ENCODE assay signal across 7 mouse cellular contexts in genomic region chr15:79687175-79687574, GRCm38 (mm10). TPM values are rescaled to one million over a fixed set of nuclear protein-coding genes. Genes with fewer than 3 reads are reported as not detected.
A peak's percentile ranks its signal among the peaks of the same experiment; 100 is the strongest.
DNase-seq lines count a peak whose midpoint lies in the region; ATAC-seq and TF ChIP-seq lines count a peak whose summit lies in the region.

No protein-coding gene starts in this region.

- peaks cover 3% of the 10 kb centered on the region; the same call in 1 of the 2 replicates for H3K36me3 ChIP-seq in lung, embryonic 14.5 days (ENCODE audit: insufficient read depth)
- H3K36me3 ChIP-seq in heart, embryonic 13.5 days: no peaks in the 10 kb centered on the region
- no peaks in the 10 kb centered on the region for H3K36me3 ChIP-seq in liver, embryonic 16.5 days (ENCODE audit: control insufficient read depth, insufficient read depth)
- no peaks in the 10 kb centered on the region for H3K36me3 ChIP-seq in stomach, embryonic 16.5 days (ENCODE audit: control insufficient read depth, insufficient read depth, low read length)

- DNase-seq in lung, embryonic 14.5 days: peak; percentile 56
- no peak for DNase-seq in lung, postnatal 14 days
- peak; percentile 16 for DNase-seq in embryo, embryonic 11.5 days (ENCODE audit: low read depth, low spot score)
- no peak for DNase-seq in urinary bladder, adult 2 months (ENCODE audit: low spot score)

- H3K4me1 ChIP-seq in lung, embryonic 14.5 days (ENCODE audit: insufficient read depth): peaks cover 29% of the 10 kb centered on the region
- H3K4me1 ChIP-seq in heart, embryonic 13.5 days: peaks cover 67% of the 10 kb centered on the region
- peaks cover 65% of the 10 kb centered on the region for H3K4me1 ChIP-seq in liver, embryonic 16.5 days (ENCODE audit: control insufficient read depth, low read depth, low read length)
- H3K4me1 ChIP-seq in stomach, embryonic 16.5 days (ENCODE audit: control insufficient read depth, insufficient read depth, low read length): peaks cover 48% of the 10 kb centered on the region

- TF ChIP-seq CTCF in lung, embryonic 14.5 days (IDR thresholded peaks at IDR 0.05; ENCODE audit: low read depth): no peak

- no peak for ATAC-seq in lung, embryonic 14.5 days (ENCODE audit: insufficient read depth)
- ATAC-seq in heart, embryonic 13.5 days (ENCODE audit: extremely low read depth, insufficient number of reproducible peaks, low FRiP score, low TSS enrichment): no peak
- no peak for ATAC-seq in liver, embryonic 16.5 days (ENCODE audit: low read depth)
- ATAC-seq in stomach, embryonic 16.5 days (ENCODE audit: insufficient read depth, low FRiP score): no peak

- H3K27ac ChIP-seq in lung, embryonic 14.5 days (ENCODE audit: low read depth): peak overlapping the region; percentile 96
- H3K27ac ChIP-seq in heart, embryonic 13.5 days (replicated peaks): peak overlapping the region; percentile 95
- H3K27ac ChIP-seq in liver, embryonic 16.5 days (ENCODE audit: low read length): peak overlapping the region; percentile 99
- peak overlapping the region; percentile 98 for H3K27ac ChIP-seq in stomach, embryonic 16.5 days (ENCODE audit: low read length)

- H3K9ac ChIP-seq in lung, embryonic 14.5 days: peak overlapping the region; percentile 91
- peak overlapping the region; percentile 98 for H3K9ac ChIP-seq in heart, embryonic 13.5 days
- peak overlapping the region; percentile 98 for H3K9ac ChIP-seq in liver, embryonic 16.5 days (ENCODE audit: low read depth, low read length)
- H3K9ac ChIP-seq in stomach, embryonic 16.5 days (ENCODE audit: low read length): peak overlapping the region; percentile 97

- H3K9me3 ChIP-seq in lung, embryonic 14.5 days (ENCODE audit: low read depth, low read length): no peaks in the 10 kb centered on the region
- H3K9me3 ChIP-seq in heart, embryonic 13.5 days: no peaks in the 10 kb centered on the region
- H3K9me3 ChIP-seq in liver, embryonic 16.5 days (replicated peaks; ENCODE audit: control insufficient read depth, low read length): no peaks in the 10 kb centered on the region
- H3K9me3 ChIP-seq in stomach, embryonic 16.5 days (replicated peaks; ENCODE audit: control insufficient read depth, low read length): no peaks in the 10 kb centered on the region

- 0% methylated on average over 33 of the region's 33 CpGs for WGBS in lung, embryonic 14.5 days
- under 1% methylated on average over 33 of the region's 33 CpGs for WGBS in heart, embryonic 13.5 days
- under 1% methylated on average over 33 of the region's 33 CpGs for WGBS in liver, embryonic 16.5 days (ENCODE audit: insufficient replicate concordance)
- under 1% methylated on average over 29 of the region's 33 CpGs for WGBS in stomach, embryonic 16.5 days

- H3K27me3 ChIP-seq in lung, embryonic 14.5 days (ENCODE audit: insufficient read depth, low read length): no peaks in the 10 kb centered on the region
- H3K27me3 ChIP-seq in heart, embryonic 13.5 days (replicated peaks): no peaks in the 10 kb centered on the region
- no peaks in the 10 kb centered on the region for H3K27me3 ChIP-seq in liver, embryonic 16.5 days (ENCODE audit: control insufficient read depth, insufficient read depth, low read depth, low read length)
- H3K27me3 ChIP-seq in stomach, embryonic 16.5 days (ENCODE audit: control insufficient read depth, insufficient read depth, low read length): no peaks in the 10 kb centered on the region

- peak overlapping the region; percentile 80 for H3K4me2 ChIP-seq in lung, embryonic 14.5 days
- H3K4me2 ChIP-seq in heart, embryonic 13.5 days: peak overlapping the region; percentile 95
- peak overlapping the region; percentile 89 for H3K4me2 ChIP-seq in liver, embryonic 16.5 days (ENCODE audit: low read depth, low read length)
- H3K4me2 ChIP-seq in stomach, embryonic 16.5 days (ENCODE audit: low read depth, low read length): peak overlapping the region; percentile 80

- H3K4me3 ChIP-seq in lung, embryonic 14.5 days (ENCODE audit: low read depth, low read length): peak overlapping the region; percentile 86
- H3K4me3 ChIP-seq in heart, embryonic 13.5 days: peak overlapping the region; percentile 83
- peak overlapping the region; percentile 92 for H3K4me3 ChIP-seq in liver, embryonic 16.5 days (ENCODE audit: low read depth, low read length)
- peak overlapping the region; percentile 94 for H3K4me3 ChIP-seq in stomach, embryonic 16.5 days (replicated peaks; ENCODE audit: low read length)

RNA-seq across cellular contexts. Expression of gene Josd1, which starts 0.5 kb away (rescaled TPM):
- polyA plus RNA-seq in lung, embryonic 14.5 days (2014; fragmentation: Nextera tagmentation; extraction: Ambion mirVana): 15.0 and 15.2 TPM in 2 replicates
- polyA plus RNA-seq in heart, embryonic 13.5 days (2015; fragmentation: Nextera tagmentation; extraction: Ambion mirVana): 19.8 and 20.4 TPM in 2 replicates
- 19.2 and 21.6 TPM in 2 replicates for polyA plus RNA-seq in liver, embryonic 16.5 days (2015; fragmentation: Nextera tagmentation; extraction: Ambion mirVana)
- 16.1 and 16.6 TPM in 2 replicates for polyA plus RNA-seq in stomach, embryonic 16.5 days (2015; fragmentation: Nextera tagmentation; extraction: Ambion mirVana)
- polyA plus RNA-seq in urinary bladder, adult 2 months (2012; rRNA removed): 30.1 and 34.1 TPM in 2 replicates

RNA-seq across cellular contexts. Expression of gene Gtpbp1, which starts 3.5 kb away (rescaled TPM):
- polyA plus RNA-seq in lung, embryonic 14.5 days (2014; fragmentation: Nextera tagmentation; extraction: Ambion mirVana): 35.5 and 37.9 TPM in 2 replicates
- 27.0 and 29.5 TPM in 2 replicates for polyA plus RNA-seq in heart, embryonic 13.5 days (2015; fragmentation: Nextera tagmentation; extraction: Ambion mirVana)
- 26.2 and 28.5 TPM in 2 replicates for polyA plus RNA-seq in liver, embryonic 16.5 days (2015; fragmentation: Nextera tagmentation; extraction: Ambion mirVana)
- 24.0 and 24.6 TPM in 2 replicates for polyA plus RNA-seq in stomach, embryonic 16.5 days (2015; fragmentation: Nextera tagmentation; extraction: Ambion mirVana)
- polyA plus RNA-seq in urinary bladder, adult 2 months (2012; rRNA removed): 20.0 and 32.1 TPM in 2 replicates

RNA-seq across cellular contexts. Expression of gene Tomm22, which starts 16.5 kb away (rescaled TPM):
- 244 and 245 TPM in 2 replicates for polyA plus RNA-seq in lung, embryonic 14.5 days (2014; fragmentation: Nextera tagmentation; extraction: Ambion mirVana)
- 199 and 240 TPM in 2 replicates for polyA plus RNA-seq in heart, embryonic 13.5 days (2015; fragmentation: Nextera tagmentation; extraction: Ambion mirVana)
- polyA plus RNA-seq in liver, embryonic 16.5 days (2015; fragmentation: Nextera tagmentation; extraction: Ambion mirVana): 116 and 125 TPM in 2 replicates
- polyA plus RNA-seq in stomach, embryonic 16.5 days (2015; fragmentation: Nextera tagmentation; extraction: Ambion mirVana): 231 and 236 TPM in 2 replicates
- polyA plus RNA-seq in urinary bladder, adult 2 months (2012; rRNA removed): 93.0 and 110 TPM in 2 replicates

RNA-seq across cellular contexts. Expression of gene Cby1, which starts 28.2 kb away (rescaled TPM):
- polyA plus RNA-seq in lung, embryonic 14.5 days (2014; fragmentation: Nextera tagmentation; extraction: Ambion mirVana): 51.2 and 52.8 TPM in 2 replicates
- 41.3 and 47.8 TPM in 2 replicates for polyA plus RNA-seq in heart, embryonic 13.5 days (2015; fragmentation: Nextera tagmentation; extraction: Ambion mirVana)
- polyA plus RNA-seq in liver, embryonic 16.5 days (2015; fragmentation: Nextera tagmentation; extraction: Ambion mirVana): 10.2 and 11.8 TPM in 2 replicates
- 48.0 and 48.1 TPM in 2 replicates for polyA plus RNA-seq in stomach, embryonic 16.5 days (2015; fragmentation: Nextera tagmentation; extraction: Ambion mirVana)
- polyA plus RNA-seq in urinary bladder, adult 2 months (2012; rRNA removed): 14.8 and 16.4 TPM in 2 replicates

RNA-seq across cellular contexts. Expression of gene Fam227a, which starts 28.4 kb away (rescaled TPM):
- 1.4 and 1.5 TPM in 2 replicates for polyA plus RNA-seq in lung, embryonic 14.5 days (2014; fragmentation: Nextera tagmentation; extraction: Ambion mirVana)
- polyA plus RNA-seq in heart, embryonic 13.5 days (2015; fragmentation: Nextera tagmentation; extraction: Ambion mirVana): 0.65 and 1.1 TPM in 2 replicates
- 0.14 and 0.15 TPM in 2 replicates for polyA plus RNA-seq in liver, embryonic 16.5 days (2015; fragmentation: Nextera tagmentation; extraction: Ambion mirVana)
- polyA plus RNA-seq in stomach, embryonic 16.5 days (2015; fragmentation: Nextera tagmentation; extraction: Ambion mirVana): 0.92 and 1.1 TPM in 2 replicates
- 3.3 and 3.4 TPM in 2 replicates for polyA plus RNA-seq in urinary bladder, adult 2 months (2012; rRNA removed)

Comparison
In these comparisons a context has a peak if more than half of its experiments do, and no peak if none do; other contexts are left out.
1. DNase-seq: peak in lung, embryonic 14.5 days (single experiment) and embryo, embryonic 11.5 days (single experiment); none in lung, postnatal 14 days (single experiment) and urinary bladder, adult 2 months (single experiment).
2. Peak in every context shown above with its lines, with median percentiles within 50 percentile points of each other: H3K27ac ChIP-seq, H3K4me2 ChIP-seq, H3K4me3 ChIP-seq and H3K9ac ChIP-seq.